Mouse (Mus musculus) midbrain, embryonic 14.5 days (tissue): ENCODE data around the gene D430041D05Rik. TPM values are rescaled to one million over a fixed set of nuclear protein-coding genes. Genes with fewer than 3 reads are reported as not detected.
A peak's percentile ranks its signal among the peaks of the same experiment; 100 is the strongest.

Source experiments
- ATAC-seq: fragments of 200-750 bp; cut with Nextera tagmentation; 2 replicates; pipeline ENCODE4 v1.8.0; 2017; ENCODE audit warnings: moderate number of reproducible peaks, moderate library complexity; ENCODE audit not compliant: low FRiP score, low TSS enrichment
- DNase-seq: peaks from one replicate; pipeline ENCODE4 v3.0.0-alpha.2; 2015
- H3K27ac ChIP-seq: fragments of 300-500 bp; sonication (generic); replicated peaks from 2 replicates; pipeline ENCODE4 v1.5.1; 2014; ENCODE audit warnings: mild to moderate bottlenecking, low read depth, low read length, moderate library complexity
- H3K27me3 ChIP-seq: fragments of 300-500 bp; sonication (generic); 2 replicates; pipeline ENCODE4 v1.6.1; 2014; ENCODE audit warnings: low read length, control low read depth, mixed read lengths; ENCODE audit not compliant: control insufficient read depth, insufficient read depth
- H3K36me3 ChIP-seq: fragments of 300-500 bp; sonication (generic); 2 replicates; pipeline ENCODE4 v1.6.1; 2014; ENCODE audit warnings: low read length, control low read depth; ENCODE audit not compliant: control insufficient read depth, insufficient read depth
- H3K4me1 ChIP-seq: fragments of 300-500 bp; sonication (generic); 2 replicates; pipeline ENCODE4 v1.6.1; 2014; ENCODE audit warnings: mild to moderate bottlenecking, antibody characterized with exemption, low read length, control low read depth; ENCODE audit not compliant: control insufficient read depth, insufficient read depth
- H3K4me2 ChIP-seq: fragments of 300-500 bp; sonication (generic); 2 replicates; pipeline ENCODE4 v1.6.1; 2014; ENCODE audit warnings: mild to moderate bottlenecking, low read length, moderate library complexity
- H3K4me3 ChIP-seq: fragments of 300-500 bp; sonication (generic); replicated peaks from 2 replicates; pipeline ENCODE4 v1.5.1; 2014; ENCODE audit warnings: low read depth, low read length
- H3K9ac ChIP-seq: fragments of 300-500 bp; sonication (generic); replicated peaks from 2 replicates; pipeline ENCODE4 v1.6.1; 2014; ENCODE audit warnings: mild to moderate bottlenecking, low read length, moderate library complexity
- H3K9me3 ChIP-seq: fragments of 300-500 bp; sonication (generic); 2 replicates; pipeline ENCODE4 v1.6.1; 2016; ENCODE audit warnings: low read length, control low read depth, mixed read lengths; ENCODE audit not compliant: control insufficient read depth
- WGBS: fragments of 180-500 bp; shearing (Covaris S2); extraction: QIAGEN DNeasy Blood & Tissue Kit; methylation state at CpG from one replicate; pipeline ENCODE4 v1.1.7; 2014; 5-methylcytosine and 5-hydroxymethylcytosine counted together
- polyA plus RNA-seq: library from polyadenylated mRNA; unstranded; fragments of >200 nt; fragmentation: Nextera tagmentation; extraction: Ambion mirVana; gene quantifications from 2 replicates; pipeline ENCODE4 v1.2.1, GENCODE M21; 2014

The D430041D05Rik gene
- polyA plus RNA-seq, 1 experiment from 2014 or later = 12.0 TPM

DNA sequence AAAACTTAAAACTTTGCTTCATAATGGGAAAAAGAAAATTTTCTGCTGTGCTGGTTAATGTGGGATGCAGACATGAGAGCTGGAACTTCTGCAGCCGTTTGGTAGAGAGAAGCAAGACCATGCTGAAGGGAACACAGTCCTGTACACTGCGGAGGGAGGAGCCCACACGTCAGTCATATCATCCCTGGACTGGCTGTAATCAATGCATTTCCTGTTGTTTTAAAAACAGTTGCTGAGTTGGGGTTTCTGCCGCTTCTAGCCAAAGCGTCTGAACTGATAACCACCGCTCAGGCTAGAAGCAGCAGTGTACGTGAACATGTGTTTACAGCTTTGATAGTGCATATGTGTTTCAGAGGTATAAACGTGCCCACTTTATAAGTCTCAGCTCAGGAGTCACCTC, 231.2 kb downstream of the D430041D05Rik start:
- Histone ChIP-seq H3K27ac (no peak overlapping the region), H3K36me3 (no peaks in the 10 kb centered on the region), H3K9me3 (no peaks in the 10 kb centered on the region), H3K27me3 (no peaks in the 10 kb centered on the region), H3K9ac (no peak overlapping the region), H3K4me3 (no peak overlapping the region), H3K4me2 (no peak overlapping the region), H3K4me1 (peaks cover 7% of the 10 kb centered on the region; the same call in 1 of the 2 replicates)
- DNase-seq = no peak
- WGBS = 88% methylated on average over 8 of the region's 8 CpGs
- ATAC-seq = no peak

DNA sequence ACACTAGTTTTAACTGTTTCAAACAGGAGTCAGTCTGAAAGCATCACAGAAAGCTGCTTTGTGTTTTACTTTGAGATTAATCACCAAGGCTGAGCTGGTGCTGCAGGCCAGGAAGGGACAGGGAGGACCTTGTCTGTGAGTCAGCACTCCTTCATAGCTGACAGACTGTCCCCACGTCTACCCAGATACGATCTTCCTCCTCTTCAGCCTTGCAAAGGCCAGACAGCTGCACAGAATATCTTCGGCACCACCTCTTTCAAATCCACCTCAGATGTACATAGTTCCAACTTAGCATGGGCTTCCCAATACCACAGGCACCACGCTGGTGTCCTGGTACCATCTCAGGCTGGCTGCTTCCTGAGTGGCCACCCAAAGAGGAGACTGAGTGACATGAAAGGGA, 232.6 kb downstream of the D430041D05Rik start:
- Histone ChIP-seq H3K27ac (no peak overlapping the region), H3K4me1 (peaks cover 7% of the 10 kb centered on the region; the same call in 1 of the 2 replicates), H3K36me3 (no peaks in the 10 kb centered on the region), H3K27me3 (no peaks in the 10 kb centered on the region), H3K9ac (no peak overlapping the region), H3K4me2 (no peak overlapping the region), H3K4me3 (no peak overlapping the region), H3K9me3 (no peaks in the 10 kb centered on the region)
- 91% methylated on average over 4 of the region's 4 CpGs for WGBS
- no peak for DNase-seq
- ATAC-seq = no peak

DNA sequence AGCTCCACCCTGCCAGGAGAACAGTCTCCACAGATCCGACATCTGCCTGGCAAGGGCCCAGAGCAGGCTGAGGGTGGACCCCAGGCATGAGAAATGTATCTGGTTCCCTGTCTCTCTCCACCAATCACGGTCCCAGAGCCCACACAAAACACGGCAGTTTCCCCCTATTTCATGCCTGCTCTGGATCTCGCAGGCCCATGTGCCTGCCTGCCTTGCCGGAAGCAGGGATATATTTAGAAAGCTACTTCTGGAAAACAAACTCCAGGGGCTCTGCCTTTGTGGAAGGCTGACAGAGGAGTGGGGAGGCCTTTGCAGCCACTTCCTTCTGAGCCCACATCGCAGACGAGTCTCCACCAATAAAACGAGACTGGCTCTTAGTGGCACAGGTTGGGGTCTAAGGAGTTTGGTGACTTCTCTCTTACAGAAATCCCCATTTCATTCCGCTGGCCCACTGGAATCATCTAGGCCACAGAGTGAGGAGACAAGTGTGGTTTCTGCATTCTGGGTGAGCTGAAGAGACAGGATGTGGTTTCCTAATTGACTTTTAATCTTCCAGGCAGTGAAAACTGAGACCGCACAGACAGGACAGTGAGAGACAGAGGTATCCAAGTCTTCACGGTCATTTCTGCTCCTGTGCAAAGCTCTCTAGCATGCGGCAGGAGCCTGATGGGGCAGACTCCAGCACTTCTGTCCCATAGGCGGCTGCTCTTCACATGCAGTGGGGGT, 233.7 kb downstream of the D430041D05Rik start:
- H3K36me3 ChIP-seq = no peaks in the 10 kb centered on the region
- 72% methylated on average over 13 of the region's 13 CpGs for WGBS

DNA sequence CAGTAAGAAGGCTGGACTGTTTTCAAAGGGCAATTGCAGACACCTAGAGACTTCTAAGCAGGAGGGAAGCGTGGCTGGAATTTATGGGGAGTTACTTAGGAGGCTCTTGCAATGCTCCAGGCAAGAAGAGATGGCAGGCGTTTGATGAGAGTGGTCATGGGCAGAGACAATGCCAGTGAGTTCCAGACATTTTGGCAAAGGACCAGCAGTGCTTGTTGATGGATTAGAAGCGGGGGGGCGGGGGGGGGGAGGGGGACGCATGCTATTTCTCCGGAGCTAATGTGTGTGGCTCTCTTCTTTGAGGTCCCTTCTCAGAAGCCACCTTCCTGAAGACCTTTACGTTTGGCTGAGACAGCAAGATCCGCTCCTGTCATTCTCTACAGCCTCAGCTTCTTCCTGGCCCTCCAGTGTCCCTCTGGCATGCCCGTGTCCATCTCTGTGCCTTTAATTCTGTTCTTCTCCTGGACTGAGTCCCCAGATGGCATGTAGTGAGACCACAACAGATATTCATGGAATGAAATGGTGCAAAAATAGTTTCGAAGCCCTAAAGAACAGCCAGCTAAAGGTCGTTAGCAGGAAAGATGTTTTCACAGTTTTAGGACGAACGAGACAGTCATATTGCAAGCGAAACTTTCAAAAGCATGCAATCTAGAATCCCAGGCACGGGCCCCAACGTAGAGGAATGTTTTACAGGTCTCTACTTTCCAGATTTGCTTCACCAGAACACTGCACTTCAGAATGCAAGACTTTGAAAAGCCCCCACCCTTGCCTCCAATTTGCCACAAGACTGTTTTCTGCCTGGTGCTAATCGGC, 234.4 kb downstream of the D430041D05Rik start:
- no peak for ATAC-seq
- Histone ChIP-seq H3K4me1 (peaks cover 7% of the 10 kb centered on the region; the same call in 1 of the 2 replicates), H3K4me3 (no peak overlapping the region), H3K27ac (no peak overlapping the region), H3K27me3 (no peaks in the 10 kb centered on the region), H3K4me2 (no peak overlapping the region), H3K36me3 (no peaks in the 10 kb centered on the region), H3K9me3 (no peaks in the 10 kb centered on the region), H3K9ac (no peak overlapping the region)
- 71% methylated on average over 17 of the region's 17 CpGs for WGBS
- DNase-seq = peak; percentile 59

More for the DNA sequence above, 233.7 kb downstream of the D430041D05Rik start:
- H3K9me3 ChIP-seq = no peaks in the 10 kb centered on the region
- peaks cover 7% of the 10 kb centered on the region; the same call in 1 of the 2 replicates for H3K4me1 ChIP-seq
- H3K27ac ChIP-seq = no peak overlapping the region
- no peak overlapping the region for H3K4me3 ChIP-seq
- ATAC-seq (no peak), DNase-seq (peak; percentile 31)
- H3K9ac ChIP-seq = no peak overlapping the region
- H3K27me3 ChIP-seq = no peaks in the 10 kb centered on the region
- no peak overlapping the region for H3K4me2 ChIP-seq

DNA sequence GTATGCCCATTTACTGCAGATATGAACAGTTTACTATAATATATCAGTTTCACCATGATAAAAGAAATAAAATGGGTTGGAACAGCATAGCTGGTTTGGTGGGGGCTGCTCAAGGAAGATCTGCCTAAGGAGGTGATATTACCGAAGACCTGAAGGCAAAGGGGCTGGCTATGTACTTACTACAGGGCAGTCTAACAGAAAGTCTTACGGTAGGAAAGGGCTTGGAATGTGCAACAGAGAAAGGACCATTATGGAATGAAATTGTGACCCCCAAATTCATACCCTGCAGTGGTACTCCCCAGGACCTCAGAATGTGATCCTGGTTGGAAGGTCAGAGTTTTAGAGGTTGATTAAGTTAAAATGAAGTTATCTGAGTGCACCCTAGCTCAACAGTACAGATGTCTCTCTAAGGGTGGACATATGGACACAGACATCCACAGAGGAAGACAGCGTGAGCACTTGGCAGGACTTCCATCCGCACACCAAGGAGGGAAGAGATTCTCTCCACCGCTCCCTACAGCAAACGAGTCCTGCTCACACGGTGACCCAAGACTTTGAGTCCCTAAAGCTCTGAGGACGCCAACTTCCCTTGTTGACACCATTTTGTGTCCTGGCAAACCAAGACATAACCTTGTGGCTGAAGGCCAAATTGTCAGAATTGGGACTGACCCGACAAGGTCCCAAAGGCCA, 235.2 kb downstream of the D430041D05Rik start:
- Histone ChIP-seq H3K4me1 (peaks cover 7% of the 10 kb centered on the region; the same call in 1 of the 2 replicates), H3K27ac (no peak overlapping the region), H3K4me2 (no peak overlapping the region), H3K4me3 (no peak overlapping the region), H3K36me3 (no peaks in the 10 kb centered on the region), H3K9ac (no peak overlapping the region), H3K9me3 (no peaks in the 10 kb centered on the region), H3K27me3 (no peaks in the 10 kb centered on the region)
- WGBS = 89% methylated on average over 9 of the region's 9 CpGs
- no peak for ATAC-seq
- DNase-seq = no peak

DNA sequence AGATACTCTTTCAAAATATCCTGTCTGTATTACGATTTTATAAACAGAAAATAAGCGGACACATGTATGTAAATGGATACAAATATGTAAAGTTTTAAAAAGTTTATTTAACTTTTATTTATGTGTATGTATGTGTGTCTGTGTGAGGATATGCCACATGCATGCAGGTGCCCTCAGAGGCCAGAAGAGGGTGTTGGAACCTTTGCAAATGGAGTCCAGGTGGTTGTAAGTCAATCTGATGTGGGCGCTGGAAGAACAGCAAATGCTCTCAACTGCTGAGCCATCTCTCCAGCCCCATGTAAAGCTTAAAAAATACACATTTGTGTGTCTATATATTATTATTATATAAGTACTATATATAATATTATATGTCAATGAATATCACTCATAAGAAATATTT, 237.4 kb downstream of the D430041D05Rik start:
- Histone ChIP-seq H3K4me3 (no peak overlapping the region), H3K9ac (no peak overlapping the region), H3K27me3 (no peaks in the 10 kb centered on the region), H3K36me3 (no peaks in the 10 kb centered on the region), H3K9me3 (no peaks in the 10 kb centered on the region), H3K4me1 (peaks cover 9% of the 10 kb centered on the region; the same call in 1 of the 2 replicates), H3K4me2 (no peak overlapping the region), H3K27ac (no peak overlapping the region)
- WGBS = 96% methylated on average over 3 of the region's 3 CpGs
- no peak for ATAC-seq
- DNase-seq = no peak

DNA sequence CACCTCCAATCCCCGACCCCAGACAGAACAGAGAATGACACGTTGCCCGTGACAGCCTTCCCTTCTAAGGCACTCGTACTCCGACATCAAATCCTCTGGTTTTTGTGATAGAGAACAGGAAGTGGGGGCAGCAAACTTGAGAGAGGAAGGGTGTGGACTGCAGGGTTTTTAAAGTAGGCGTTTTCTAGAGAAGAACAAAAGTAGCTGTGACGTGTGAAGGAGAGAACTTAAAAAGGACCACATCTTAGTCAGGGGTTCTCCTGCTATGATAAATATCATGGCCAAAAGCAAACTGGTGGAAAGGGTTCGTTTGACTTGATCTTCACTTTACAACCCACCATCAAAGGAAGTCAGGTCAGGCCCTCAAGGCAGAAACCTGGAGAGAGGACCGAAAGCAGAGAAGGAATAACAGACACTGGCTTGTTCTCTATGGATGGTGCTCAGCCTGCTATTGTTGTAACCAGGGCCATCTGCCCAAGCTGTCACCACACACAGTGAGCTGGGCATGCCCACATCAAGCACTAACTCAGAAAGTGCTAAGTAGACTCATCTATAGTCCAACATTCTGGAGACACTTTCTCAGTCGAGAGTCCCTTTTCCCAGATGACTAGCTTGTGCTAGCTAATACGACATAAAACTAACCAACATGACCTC, 238.0 kb downstream of the D430041D05Rik start:
- DNase-seq (no peak), ATAC-seq (no peak)
- WGBS = 78% methylated on average over 11 of the region's 11 CpGs
- Histone ChIP-seq H3K36me3 (no peaks in the 10 kb centered on the region), H3K4me3 (no peak overlapping the region), H3K9me3 (no peaks in the 10 kb centered on the region), H3K27me3 (no peaks in the 10 kb centered on the region), H3K4me1 (peaks cover 15% of the 10 kb centered on the region; the same call in 1 of the 2 replicates), H3K9ac (no peak overlapping the region), H3K4me2 (no peak overlapping the region), H3K27ac (no peak overlapping the region)

DNA sequence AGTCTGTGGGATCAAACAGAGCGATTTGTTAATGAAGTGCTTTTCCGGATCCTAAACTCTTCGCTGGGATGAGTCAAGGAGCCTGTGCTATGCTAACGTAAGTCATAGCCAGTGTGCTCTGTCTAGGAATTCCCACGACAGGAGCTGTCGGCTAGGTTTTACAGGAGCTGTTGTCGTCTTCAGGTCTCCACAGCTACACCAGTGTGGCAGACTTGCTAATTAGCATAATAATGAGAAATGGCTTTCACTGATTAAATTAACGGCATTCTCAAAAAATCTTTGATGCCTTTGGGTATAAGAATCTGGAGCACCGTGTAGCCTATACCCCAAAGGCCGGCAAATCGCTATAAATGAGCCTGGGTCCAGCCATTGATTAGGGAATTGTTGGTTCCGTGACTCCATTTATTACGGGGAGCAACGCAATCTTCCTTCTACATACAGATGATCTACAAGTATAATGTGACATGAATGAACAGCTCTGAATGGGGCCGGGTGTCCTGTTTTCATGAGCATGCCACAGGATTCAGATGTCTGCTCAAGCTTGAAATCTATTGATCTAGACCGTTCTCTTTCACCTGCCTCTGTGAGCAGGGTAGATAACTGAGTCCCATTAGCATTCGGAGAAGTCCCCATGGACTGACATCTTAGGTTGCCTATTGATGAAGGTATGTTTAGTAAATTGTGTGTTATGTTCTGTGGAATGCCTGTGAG, 242.5 kb downstream of the D430041D05Rik start:
- DNase-seq (peak; percentile 63), ATAC-seq (peak; percentile 77)
- H3K27me3 ChIP-seq = no peaks in the 10 kb centered on the region
- H3K4me3 ChIP-seq = no peak overlapping the region
- H3K4me1 ChIP-seq = 0 out of 2 replicates have a peak, but pooled peaks cover 10% of the 10 kb centered on the region
- H3K4me2 ChIP-seq = peak overlapping the region; percentile 29
- 22% methylated on average over 17 of the region's 17 CpGs for WGBS
- H3K27ac ChIP-seq = peak overlapping the region; percentile 56
- no peaks in the 10 kb centered on the region for H3K9me3 ChIP-seq
- no peaks in the 10 kb centered on the region for H3K36me3 ChIP-seq
- no peak overlapping the region for H3K9ac ChIP-seq
